ENCODE assay signal across 9 mouse cellular contexts in the genomic region with DNA sequence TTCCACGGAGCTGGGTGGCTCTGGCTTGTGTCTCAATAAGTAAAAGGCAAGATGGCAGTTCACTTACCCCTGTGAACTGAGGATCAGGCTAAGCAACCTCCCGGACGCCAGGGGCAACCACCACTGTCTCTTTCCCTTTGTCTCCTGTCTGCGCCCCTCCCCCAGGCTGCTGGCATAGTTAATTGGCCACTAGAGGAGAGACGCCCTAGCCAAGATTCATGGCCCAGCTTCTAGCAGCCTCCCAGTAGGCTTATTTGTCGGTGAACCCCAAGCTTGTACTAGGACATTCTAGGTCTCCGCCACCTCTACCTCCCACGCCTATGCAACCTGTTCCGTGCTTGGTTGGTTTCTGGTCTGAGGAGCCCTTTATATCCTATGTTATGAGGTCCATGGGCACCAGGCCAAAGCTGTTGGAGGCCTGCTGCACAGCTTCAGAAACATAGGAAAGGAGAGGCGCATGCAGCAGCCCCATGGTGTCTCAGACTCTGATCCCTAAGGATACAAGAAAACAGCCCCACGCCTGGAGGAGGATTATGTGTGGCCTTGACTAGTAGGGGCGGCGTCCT. TPM values are rescaled to one million over a fixed set of nuclear protein-coding genes. Genes with fewer than 3 reads are reported as not detected.
DNase-seq lines count a peak whose midpoint lies in the region; ATAC-seq and TF ChIP-seq lines count a peak whose summit lies in the region.
"Had no signal": no experiment of that assay in that cellular context is flagged by ENCODE, and none has a peak within 500 bp of the region (broad histone marks: within the 10 kb centered on the region; RNA-seq: fewer than 3 reads in every experiment).

No protein-coding gene starts in this region.

- H3K27ac ChIP-seq in layer of hippocampus, adult 2 months: peak overlapping the region; percentile 89
- peak overlapping the region; percentile 88 for H3K27ac ChIP-seq in heart, embryonic 16.5 days (ENCODE audit: low read length)
- peak overlapping the region; percentile 91 for H3K27ac ChIP-seq in liver, embryonic 11.5 days (ENCODE audit: low read depth, low read length)
- H3K27ac ChIP-seq in olfactory bulb, adult 2 months (ENCODE audit: insufficient read depth, low read depth, low read length): peak overlapping the region; percentile 90

- peaks cover 45% of the 10 kb centered on the region for H3K36me3 ChIP-seq in heart, embryonic 16.5 days (ENCODE audit: control insufficient read depth, insufficient read depth)
- H3K36me3 ChIP-seq in liver, embryonic 11.5 days (ENCODE audit: control insufficient read depth, insufficient read depth, low read length): peaks cover 37% of the 10 kb centered on the region

- ATAC-seq in heart, embryonic 16.5 days (replicated peaks; ENCODE audit: extremely low read depth, insufficient read depth, low FRiP score): no peak
- ATAC-seq in liver, embryonic 11.5 days (replicated peaks; ENCODE audit: low FRiP score): no peak
- no peak for ATAC-seq in megakaryocyte-erythroid progenitor cell, adult 5-6 weeks (replicated peaks; ENCODE audit: low FRiP score, low TSS enrichment, poor library complexity, severe bottlenecking)

- DNase-seq in layer of hippocampus, adult 2 months (ENCODE audit: low spot score in 2 of 2): peak in 1 of 2 experiments; percentile 62
- DNase-seq in layer of hippocampus, postnatal 14 days (ENCODE audit: low spot score in 2 of 2): no peak
- peak; percentile 84 for DNase-seq in MN1 (ENCODE audit: low spot score)
- peak; percentile 46 to 79 for DNase-seq in cerebellum, postnatal 4 days (ENCODE audit: low spot score in 2 of 2)
- no peak for DNase-seq in liver, embryonic 11.5 days (ENCODE audit: low spot score)

- TF ChIP-seq CTCF in layer of hippocampus, adult 2 months (conservative IDR thresholded peaks at IDR 0.05): 0 out of 2 replicates have a peak, but pooled peaks have one; percentile 5
- TF ChIP-seq CTCF in olfactory bulb, adult 2 months (IDR thresholded peaks at IDR 0.05; ENCODE audit: insufficient read depth, low read depth, low read length): no peak

- H3K9me3 ChIP-seq in heart, embryonic 16.5 days (replicated peaks; ENCODE audit: control insufficient read depth, low read length): no peaks in the 10 kb centered on the region
- H3K9me3 ChIP-seq in liver, embryonic 11.5 days (ENCODE audit: control insufficient read depth, low read length): no peaks in the 10 kb centered on the region

- H3K4me3 ChIP-seq in layer of hippocampus, adult 2 months: peak overlapping the region; percentile 58
- peak overlapping the region; percentile 78 for H3K4me3 ChIP-seq in heart, embryonic 16.5 days (ENCODE audit: low read length)
- peak overlapping the region; percentile 87 for H3K4me3 ChIP-seq in liver, embryonic 11.5 days (ENCODE audit: low read depth, low read length)
- H3K4me3 ChIP-seq in olfactory bulb, adult 2 months (ENCODE audit: insufficient read depth, low read depth, low read length): peak overlapping the region; percentile 51

- WGBS in heart, embryonic 16.5 days: 48% methylated on average over 13 of the region's 13 CpGs
- 56% methylated on average over 13 of the region's 13 CpGs for WGBS in liver, embryonic 11.5 days
- WGBS in olfactory bulb, adult 2 months: 36% methylated on average over 13 of the region's 13 CpGs

- peak overlapping the region; percentile 43 for H3K9ac ChIP-seq in heart, embryonic 16.5 days (ENCODE audit: low read length)
- peak overlapping the region; percentile 58 for H3K9ac ChIP-seq in liver, embryonic 11.5 days (ENCODE audit: low read depth, low read length)

- no peaks in the 10 kb centered on the region for H3K27me3 ChIP-seq in heart, embryonic 16.5 days (ENCODE audit: control insufficient read depth, insufficient read depth, low read length)
- H3K27me3 ChIP-seq in liver, embryonic 11.5 days (replicated peaks; ENCODE audit: control insufficient read depth, insufficient read depth, low read length): no peaks in the 10 kb centered on the region

- peak overlapping the region; percentile 89 for H3K4me2 ChIP-seq in heart, embryonic 16.5 days (ENCODE audit: low read depth, low read length)
- H3K4me2 ChIP-seq in liver, embryonic 11.5 days: peak overlapping the region; percentile 99

- H3K4me1 ChIP-seq in heart, embryonic 16.5 days (ENCODE audit: control insufficient read depth, insufficient read depth, low read length): peaks cover 17% of the 10 kb centered on the region
- peaks cover 15% of the 10 kb centered on the region for H3K4me1 ChIP-seq in liver, embryonic 11.5 days (replicated peaks; ENCODE audit: control insufficient read depth, insufficient read depth, low read length)
- peaks cover 22% of the 10 kb centered on the region for H3K4me1 ChIP-seq in olfactory bulb, adult 2 months (ENCODE audit: control insufficient read depth, insufficient read depth, low read length)

- no peak for TF ChIP-seq POLR2A in olfactory bulb, adult 2 months (IDR thresholded peaks at IDR 0.05; ENCODE audit: insufficient read depth, low read depth, low read length)

RNA-seq across cellular contexts. Expression of gene Tssc4, which starts 0.7 kb away (rescaled TPM):
- 10 to 100 TPM; 38.5 to 41.4 TPM for total RNA-seq in layer of hippocampus, adult 2 months (2021)
- total RNA-seq in layer of hippocampus, postnatal 14 days (2021): 10 to 100 TPM; 51.8 to 56.9 TPM
- polyA plus RNA-seq in heart, embryonic 16.5 days (2015; fragmentation: Nextera tagmentation; extraction: Ambion mirVana): 59.2 and 61.5 TPM in 2 replicates
- polyA plus RNA-seq in liver, embryonic 11.5 days (2014; fragmentation: Nextera tagmentation; extraction: Ambion mirVana): 48.9 and 52.2 TPM in 2 replicates
- polyA plus RNA-seq in olfactory bulb, adult 2 months (2012; ENCODE audit: insufficient read depth, insufficient read length, low replicate concordance, missing spikeins): not detected in 2 replicates
- total RNA-seq in megakaryocyte-erythroid progenitor cell, adult 5-6 weeks (2014; fragmentation: Nextera tagmentation): 36.9 and 58.7 TPM in 2 replicates
- total RNA-seq in megakaryocyte-erythroid progenitor cell, adult 5-6 weeks (2017): 15.5 and 37.8 TPM in 2 replicates

RNA-seq across cellular contexts. Expression of gene Cd81, which starts 15.9 kb away (rescaled TPM):
- 100 to 1,000 TPM; 419 to 448 TPM for total RNA-seq in layer of hippocampus, adult 2 months (2021)
- 100 to 1,000 TPM; 495 to 503 TPM for total RNA-seq in layer of hippocampus, postnatal 14 days (2021)
- polyA plus RNA-seq in heart, embryonic 16.5 days (2015; fragmentation: Nextera tagmentation; extraction: Ambion mirVana): 878 and 900 TPM in 2 replicates
- 273 and 276 TPM in 2 replicates for polyA plus RNA-seq in liver, embryonic 11.5 days (2014; fragmentation: Nextera tagmentation; extraction: Ambion mirVana)
- polyA plus RNA-seq in olfactory bulb, adult 2 months (2012; ENCODE audit: insufficient read depth, insufficient read length, low replicate concordance, missing spikeins): not detected in 2 replicates
- total RNA-seq in megakaryocyte-erythroid progenitor cell, adult 5-6 weeks (2014; fragmentation: Nextera tagmentation): 194 and 203 TPM in 2 replicates
- 214 and 238 TPM in 2 replicates for total RNA-seq in megakaryocyte-erythroid progenitor cell, adult 5-6 weeks (2017)

RNA-seq across cellular contexts. Expression of gene Trpm5, which starts 26.0 kb away (rescaled TPM):
- total RNA-seq in layer of hippocampus, adult 2 months (2021): not detected
- under 1 TPM; 0.24 to 0.44 TPM for total RNA-seq in layer of hippocampus, postnatal 14 days (2021)
- 3.1 and 3.7 TPM in 2 replicates for polyA plus RNA-seq in heart, embryonic 16.5 days (2015; fragmentation: Nextera tagmentation; extraction: Ambion mirVana)
- polyA plus RNA-seq in liver, embryonic 11.5 days (2014; fragmentation: Nextera tagmentation; extraction: Ambion mirVana): 1.2 and 1.3 TPM in 2 replicates
- not detected in 2 replicates for polyA plus RNA-seq in olfactory bulb, adult 2 months (2012; ENCODE audit: insufficient read depth, insufficient read length, low replicate concordance, missing spikeins)
- total RNA-seq in megakaryocyte-erythroid progenitor cell, adult 5-6 weeks (2014; fragmentation: Nextera tagmentation): 0.13 TPM in 1 of 2 replicates, not detected in the other
- 2.3 TPM in 1 of 2 replicates, not detected in the other for total RNA-seq in megakaryocyte-erythroid progenitor cell, adult 5-6 weeks (2017)
- total RNA-seq: layer of hippocampus, postnatal 25 days had no signal

RNA-seq across cellular contexts. Expression of gene Kcnq1, which starts 37.8 kb away (rescaled TPM):
- total RNA-seq in layer of hippocampus, adult 2 months (2021): under 1 TPM; 0.29 to 0.97 TPM
- total RNA-seq in layer of hippocampus, postnatal 14 days (2021): 1 to 10 TPM; 1.0 to 1.6 TPM
- polyA plus RNA-seq in heart, embryonic 16.5 days (2015; fragmentation: Nextera tagmentation; extraction: Ambion mirVana): 34.6 and 34.9 TPM in 2 replicates
- polyA plus RNA-seq in liver, embryonic 11.5 days (2014; fragmentation: Nextera tagmentation; extraction: Ambion mirVana): 0.59 and 1.2 TPM in 2 replicates
- not detected in 2 replicates for polyA plus RNA-seq in olfactory bulb, adult 2 months (2012; ENCODE audit: insufficient read depth, insufficient read length, low replicate concordance, missing spikeins)
- 0.46 TPM in 1 of 2 replicates, not detected in the other for total RNA-seq in megakaryocyte-erythroid progenitor cell, adult 5-6 weeks (2014; fragmentation: Nextera tagmentation)
- not detected in 2 replicates for total RNA-seq in megakaryocyte-erythroid progenitor cell, adult 5-6 weeks (2017)

Comparison
In these comparisons a context has a peak if more than half of its experiments do, and no peak if none do; other contexts are left out.
1. DNase-seq: peak in MN1 (single experiment) and cerebellum, postnatal 4 days (2 of 2); none in layer of hippocampus, postnatal 14 days (0 of 2) and liver, embryonic 11.5 days (single experiment).
2. Peak in every context shown above with its lines, with median percentiles within 50 percentile points of each other: H3K27ac ChIP-seq and H3K4me3 ChIP-seq.